Mouse (Mus musculus) ES-E14 (cell line): ENCODE measurements at regions not wholly inside any gene's neighbourhood (a gene's known extent, or its start where the extent isn't known, plus 50 kb on each side); places are given as distances from the start of the nearest gene placed in this dataset.

ENCODE experiments used
- CHD2 ChIP-seq: IDR thresholded peaks from 2 replicates; pipeline ENCODE4 v1.6.1; 2014; ENCODE audit warnings: mild to moderate bottlenecking, low read depth, low read length, inconsistent platforms
- HCFC1 ChIP-seq: IDR thresholded peaks from 2 replicates; pipeline ENCODE4 v1.6.1; 2012; ENCODE audit warnings: low read length, inconsistent platforms, borderline replicate concordance; ENCODE audit not compliant: insufficient read depth
- ZC3H11A ChIP-seq: IDR thresholded peaks from 2 replicates; pipeline ENCODE4 v1.6.1; 2012; ENCODE audit warnings: low read depth, mild to moderate bottlenecking, inconsistent platforms, low read length, borderline replicate concordance
- ZNF384 ChIP-seq: IDR thresholded peaks from 2 replicates; pipeline ENCODE4 v1.6.1; 2012; ENCODE audit warnings: low read depth, low read length, inconsistent platforms

- TF ChIP-seq HCFC1 (no peak), ZNF384 (no peak), ZC3H11A (no peak), CHD2 (no peak)
These were observed 76.2 kb upstream of the Hes1 start for GRCm38 (mm10) chr16:29987999-29988398.
